Comparison of ENCODE assay signal across 12 mouse cellular contexts in genomic region chr2:163243917-163244852, GRCm38 (mm10). TPM values are rescaled to one million over a fixed set of nuclear protein-coding genes. Genes with fewer than 3 reads are reported as not detected.
DNase-seq lines count a peak whose midpoint lies in the region; ATAC-seq and TF ChIP-seq lines count a peak whose summit lies in the region.
"Had no signal": no experiment of that assay in that cellular context is flagged by ENCODE, and none has a peak within 500 bp of the region (broad histone marks: within the 10 kb centered on the region; RNA-seq: fewer than 3 reads in every experiment).

No protein-coding gene starts in this region.

- H3K27ac ChIP-seq in layer of hippocampus, adult 2 months, result no peak overlapping the region
- peak overlapping the region; percentile 53; the same call in 1 of the 2 replicates for H3K27ac ChIP-seq in forebrain, embryonic 10.5 days
- peak overlapping the region; percentile 78 for H3K27ac ChIP-seq in forebrain, embryonic 16.5 days (ENCODE audit: low read length)
- H3K27ac ChIP-seq in midbrain, embryonic 15.5 days, result peak overlapping the region; percentile 63
- H3K27ac ChIP-seq in neural tube, embryonic 15.5 days (replicated peaks), result no peak overlapping the region
- H3K27ac ChIP-seq: embryonic facial prominence, embryonic 15.5 days; gastrocnemius, adult 2 months had no signal

- no peaks in the 10 kb centered on the region for H3K9me3 ChIP-seq in forebrain, embryonic 10.5 days
- no peaks in the 10 kb centered on the region for H3K9me3 ChIP-seq in forebrain, embryonic 16.5 days (ENCODE audit: control insufficient read depth, low read length)
- no peaks in the 10 kb centered on the region for H3K9me3 ChIP-seq in midbrain, embryonic 15.5 days
- H3K9me3 ChIP-seq in neural tube, embryonic 15.5 days (replicated peaks), result no peaks in the 10 kb centered on the region
- H3K9me3 ChIP-seq: embryonic facial prominence, embryonic 15.5 days had no signal

- peaks cover 48% of the 10 kb centered on the region for H3K4me1 ChIP-seq in forebrain, embryonic 10.5 days
- H3K4me1 ChIP-seq in forebrain, embryonic 16.5 days (replicated peaks; ENCODE audit: control insufficient read depth, insufficient read depth, low read length), result peaks cover 27% of the 10 kb centered on the region
- peaks cover 29% of the 10 kb centered on the region for H3K4me1 ChIP-seq in midbrain, embryonic 15.5 days
- H3K4me1 ChIP-seq in neural tube, embryonic 15.5 days, result 0 out of 2 replicates have a peak, but pooled peaks cover 3% of the 10 kb centered on the region
- H3K4me1 ChIP-seq: embryonic facial prominence, embryonic 15.5 days had no signal

- peak; percentile 68 for ATAC-seq in forebrain, embryonic 16.5 days
- ATAC-seq in midbrain, embryonic 15.5 days (replicated peaks), result no peak
- no peak for ATAC-seq in neural tube, embryonic 15.5 days (ENCODE audit: low FRiP score)

- WGBS in forebrain, embryonic 10.5 days, result 81% methylated on average over 12 of the region's 12 CpGs
- WGBS in forebrain, embryonic 16.5 days, result 34% methylated on average over 12 of the region's 12 CpGs
- 35% methylated on average over 12 of the region's 12 CpGs for WGBS in midbrain, embryonic 15.5 days
- 75% methylated on average over 12 of the region's 12 CpGs for WGBS in neural tube, embryonic 15.5 days

- H3K4me2 ChIP-seq in forebrain, embryonic 16.5 days (ENCODE audit: low read length), result no peak overlapping the region
- no peak overlapping the region for H3K4me2 ChIP-seq in midbrain, embryonic 15.5 days
- no peak overlapping the region for H3K4me2 ChIP-seq in neural tube, embryonic 15.5 days
- H3K4me2 ChIP-seq: embryonic facial prominence, embryonic 15.5 days had no signal

- TF ChIP-seq CTCF in layer of hippocampus, adult 2 months (conservative IDR thresholded peaks at IDR 0.05), result 0 out of 2 replicates have a peak, but pooled peaks have one; percentile 10

- H3K4me3 ChIP-seq in layer of hippocampus, adult 2 months, result no peak overlapping the region
- H3K4me3 ChIP-seq in forebrain, embryonic 10.5 days, result no peak overlapping the region
- H3K4me3 ChIP-seq in forebrain, embryonic 16.5 days (replicated peaks; ENCODE audit: low read length), result no peak overlapping the region
- no peak overlapping the region for H3K4me3 ChIP-seq in midbrain, embryonic 15.5 days
- no peak overlapping the region for H3K4me3 ChIP-seq in neural tube, embryonic 15.5 days (replicated peaks)
- H3K4me3 ChIP-seq: embryonic facial prominence, embryonic 15.5 days; gastrocnemius, adult 2 months had no signal

- no peak overlapping the region for H3K9ac ChIP-seq in forebrain, embryonic 16.5 days (replicated peaks; ENCODE audit: low read depth, low read length)
- H3K9ac ChIP-seq in midbrain, embryonic 15.5 days, result no peak overlapping the region
- no peak overlapping the region for H3K9ac ChIP-seq in neural tube, embryonic 15.5 days (replicated peaks)
- H3K9ac ChIP-seq: embryonic facial prominence, embryonic 15.5 days had no signal

- DNase-seq in layer of hippocampus, adult 2 months (ENCODE audit: low spot score in 2 of 2), result peak in 1 of 2 experiments; percentile 22
- no peak for DNase-seq in layer of hippocampus, adult 8-10 months (ENCODE audit: low spot score in 2 of 2)
- no peak for DNase-seq in forebrain, embryonic 10.5 days (ENCODE audit: extremely low spot score, low spot score)
- DNase-seq in adrenal gland, adult 2 months, result no peak
- DNase-seq: cerebellum, adult 18-20 months; gastrocnemius, adult 2 months; kidney, adult 8-10 months; lung, adult 2 months had no signal

- H3K36me3 ChIP-seq in forebrain, embryonic 10.5 days (replicated peaks), result peaks cover 9% of the 10 kb centered on the region
- H3K36me3 ChIP-seq in forebrain, embryonic 16.5 days (ENCODE audit: control insufficient read depth, insufficient read depth), result no peaks in the 10 kb centered on the region
- H3K36me3 ChIP-seq in midbrain, embryonic 15.5 days (replicated peaks), result no peaks in the 10 kb centered on the region
- H3K36me3 ChIP-seq in neural tube, embryonic 15.5 days, result no peaks in the 10 kb centered on the region
- H3K36me3 ChIP-seq: embryonic facial prominence, embryonic 15.5 days had no signal

- H3K27me3 ChIP-seq in forebrain, embryonic 10.5 days (ENCODE audit: poor library complexity, severe bottlenecking), result no peaks in the 10 kb centered on the region
- peaks cover 11% of the 10 kb centered on the region for H3K27me3 ChIP-seq in forebrain, embryonic 16.5 days (replicated peaks; ENCODE audit: control insufficient read depth, insufficient read depth, low read length)
- no peaks in the 10 kb centered on the region for H3K27me3 ChIP-seq in midbrain, embryonic 15.5 days (replicated peaks)
- H3K27me3 ChIP-seq in neural tube, embryonic 15.5 days (replicated peaks), result peaks cover 39% of the 10 kb centered on the region

RNA-seq across cellular contexts. Expression of gene Tox2, which starts 41.3 kb away (rescaled TPM):
- total RNA-seq in layer of hippocampus, adult 2 months (2021), result 10 to 100 TPM; 20.8 to 21.3 TPM
- total RNA-seq in layer of hippocampus, adult 8-10 months (2022), result 10 to 100 TPM; 25.1 to 31.4 (median 26.0) TPM
- polyA plus RNA-seq in forebrain, embryonic 10.5 days (2016; fragmentation: Nextera tagmentation; extraction: Ambion mirVana), result 26.6 and 37.1 TPM in 2 replicates
- polyA plus RNA-seq in forebrain, embryonic 16.5 days (2015; fragmentation: Nextera tagmentation; extraction: Ambion mirVana), result 17.6 and 22.9 TPM in 2 replicates
- 47.4 and 55.1 TPM in 2 replicates for polyA plus RNA-seq in midbrain, embryonic 15.5 days (2015; fragmentation: Nextera tagmentation; extraction: Ambion mirVana)
- 20.8 and 23.4 TPM in 2 replicates for polyA plus RNA-seq in neural tube, embryonic 15.5 days (2015; fragmentation: Nextera tagmentation; extraction: Ambion mirVana)
- total RNA-seq in adrenal gland, adult 2 months (2021), result 1 to 10 TPM; 4.0 to 7.4 TPM
- 8.0 and 32.8 TPM in 2 replicates for polyA plus RNA-seq in adrenal gland, adult 2 months (2012; rRNA removed)

Comparison
In these comparisons a context has a peak if more than half of its experiments do, and no peak if none do; other contexts are left out.
1. H3K27ac ChIP-seq: peak in forebrain, embryonic 10.5 days (single experiment), forebrain, embryonic 16.5 days (single experiment) and midbrain, embryonic 15.5 days (single experiment); none in layer of hippocampus, adult 2 months (single experiment) and neural tube, embryonic 15.5 days (single experiment).